Mouse (Mus musculus): ENCODE measurements around the gene Cox6a2.
"Not testable (repeated sequence)": the region's sequence is repeated elsewhere in the genome, so short reads cannot be mapped to it uniquely, and the experiment has no call there.

The Cox6a2 gene

DNA sequence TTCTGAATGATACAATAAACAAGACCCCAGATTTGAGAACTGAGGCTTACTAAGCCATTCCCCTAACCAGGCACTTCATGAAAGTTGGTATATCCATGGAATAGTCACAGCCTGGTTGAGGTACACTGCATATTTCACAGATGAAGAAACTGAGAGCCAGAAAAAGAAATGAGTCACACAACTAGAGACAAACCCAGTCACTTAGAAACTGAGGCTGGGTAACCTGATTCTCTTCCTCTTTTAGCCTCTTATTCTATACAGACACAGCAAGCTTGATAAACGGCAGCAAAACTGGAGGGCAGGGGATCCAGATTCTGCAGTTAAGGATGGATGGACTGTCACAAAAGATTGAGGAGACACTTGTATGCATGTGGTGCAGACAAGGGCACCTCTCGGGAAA lies 28.6 kb upstream of the Cox6a2 start:
- no peak for DNase-seq (ENCODE audit: low read depth, low spot score)

DNA sequence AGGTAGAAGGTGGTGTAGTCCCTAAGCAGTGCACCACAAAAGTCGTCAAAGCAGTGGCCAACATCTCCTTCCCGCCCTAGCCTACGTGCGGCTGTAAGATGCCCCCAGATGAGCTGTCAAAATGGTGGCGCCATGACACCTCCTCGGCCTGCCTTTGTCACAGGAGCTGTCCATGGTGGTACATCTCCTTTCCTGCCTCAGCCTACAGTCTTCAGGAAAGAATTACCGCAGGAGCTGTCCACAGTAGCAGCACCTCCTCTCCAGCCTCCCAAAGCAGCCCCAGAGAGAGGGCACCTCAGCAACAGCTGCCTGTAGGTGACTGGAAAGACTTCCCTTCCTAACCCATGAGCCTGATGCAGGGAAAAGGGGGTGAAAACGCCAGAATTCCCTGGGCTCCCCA lies 25.6 kb upstream of the Cox6a2 start:
- peak; percentile 86 for DNase-seq (ENCODE audit: low read depth, low spot score)

DNA sequence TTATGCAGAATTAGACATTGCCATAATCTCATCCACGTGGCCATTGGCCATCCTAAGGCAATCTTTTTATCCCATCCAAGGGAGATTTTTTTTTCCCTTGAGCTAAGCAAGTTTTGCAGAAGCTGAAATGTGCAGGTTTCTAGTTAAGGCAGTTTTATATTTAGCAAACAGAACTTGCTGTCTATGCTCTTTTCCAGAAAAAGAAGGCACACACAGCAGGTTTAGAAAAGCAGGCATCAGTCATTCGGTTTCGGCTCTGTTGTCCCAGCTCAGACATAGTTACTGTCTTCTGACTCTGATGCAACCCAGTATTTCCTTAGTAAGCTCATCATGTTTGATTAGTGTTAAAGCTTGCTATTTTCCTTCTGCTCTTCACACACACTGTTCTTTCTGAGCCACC lies 14.7 kb upstream of the Cox6a2 start:
- no peak for DNase-seq (ENCODE audit: low read depth, low spot score)

DNA sequence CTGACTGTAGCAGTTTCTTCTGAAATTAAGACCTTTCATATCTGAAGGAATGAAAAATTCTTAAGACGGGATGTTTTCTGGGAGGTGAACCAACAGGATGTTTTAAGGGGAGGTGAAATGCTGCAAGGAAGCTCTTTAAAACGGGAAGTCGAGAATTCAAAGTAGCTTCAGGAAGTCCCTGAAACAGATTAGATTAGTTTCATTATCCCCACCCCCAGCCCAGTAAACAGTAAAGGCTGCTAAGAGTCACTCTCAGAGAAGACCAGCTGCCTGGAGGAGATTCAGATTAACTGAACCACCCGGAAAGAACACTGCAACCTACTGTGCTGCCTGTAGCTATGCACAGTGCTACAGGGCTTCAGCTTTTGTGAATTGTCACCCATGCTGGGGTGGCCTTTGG lies 13.8 kb upstream of the Cox6a2 start:
- no peak for DNase-seq (ENCODE audit: low read depth, low spot score)

DNA sequence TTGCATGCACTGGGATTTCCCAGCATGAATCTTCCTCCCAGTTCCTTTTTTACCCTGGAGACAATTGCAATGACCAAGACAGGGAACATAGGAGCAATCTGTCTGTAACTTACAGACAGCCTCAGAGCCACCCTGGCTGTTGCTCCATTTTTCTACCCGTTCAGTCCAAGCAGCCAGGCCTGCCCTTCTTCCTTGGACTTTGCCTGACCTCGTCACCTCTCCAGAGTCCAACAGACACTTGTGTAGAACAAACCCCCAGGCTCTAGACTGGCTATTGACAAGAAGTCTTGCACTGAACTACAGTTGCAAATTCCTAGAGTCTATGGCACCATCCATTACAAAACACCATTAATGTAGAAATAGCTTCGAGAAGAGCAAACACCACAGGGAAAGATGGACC lies 3.6 kb upstream of the Cox6a2 start:
- no peak for DNase-seq (ENCODE audit: low read depth, low spot score)

DNA sequence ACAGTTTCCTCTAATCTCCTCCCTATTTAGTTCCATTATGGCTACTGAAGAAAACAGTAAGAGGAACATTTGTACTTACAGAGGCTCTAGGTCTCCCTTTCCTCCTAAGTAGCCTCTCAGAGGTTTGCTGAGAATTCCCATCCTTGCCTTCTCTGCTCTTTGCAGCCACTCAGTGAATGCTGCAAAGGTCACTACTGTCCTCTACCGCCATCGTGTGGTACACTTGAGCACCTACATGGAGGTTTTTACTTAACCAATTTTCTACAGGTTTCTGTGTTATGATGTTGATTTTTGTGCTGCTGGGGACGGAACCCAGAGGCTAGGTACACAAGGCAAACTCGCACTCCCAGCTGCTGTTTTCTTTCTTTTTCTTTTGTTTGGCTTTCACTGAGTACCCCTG lies 2.0 kb upstream of the Cox6a2 start:
- DNase-seq (ENCODE audit: low read depth, low spot score), result peak; percentile 62

DNA sequence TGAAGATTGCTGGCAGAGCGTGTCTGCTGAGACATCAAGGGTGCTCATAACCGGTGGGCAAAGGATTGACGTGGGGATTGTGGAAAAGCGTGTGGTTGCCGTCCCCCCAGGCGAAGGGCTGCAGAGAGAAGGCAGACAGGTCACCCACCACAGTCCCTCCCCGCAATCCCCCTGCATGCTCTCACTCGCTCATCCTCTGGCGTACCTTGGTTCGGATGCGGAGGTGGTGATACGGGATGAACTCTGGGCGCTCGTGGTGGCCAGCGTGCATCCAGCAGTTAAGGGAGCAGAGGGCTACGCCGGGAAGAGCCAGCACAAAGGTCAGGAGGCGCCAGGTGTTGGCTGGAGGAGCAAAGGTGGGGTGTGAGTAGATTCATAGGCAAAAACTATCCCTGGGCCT lies 492 bp downstream of the Cox6a2 start:
- DNase-seq (ENCODE audit: low read depth, low spot score), result no peak

DNA sequence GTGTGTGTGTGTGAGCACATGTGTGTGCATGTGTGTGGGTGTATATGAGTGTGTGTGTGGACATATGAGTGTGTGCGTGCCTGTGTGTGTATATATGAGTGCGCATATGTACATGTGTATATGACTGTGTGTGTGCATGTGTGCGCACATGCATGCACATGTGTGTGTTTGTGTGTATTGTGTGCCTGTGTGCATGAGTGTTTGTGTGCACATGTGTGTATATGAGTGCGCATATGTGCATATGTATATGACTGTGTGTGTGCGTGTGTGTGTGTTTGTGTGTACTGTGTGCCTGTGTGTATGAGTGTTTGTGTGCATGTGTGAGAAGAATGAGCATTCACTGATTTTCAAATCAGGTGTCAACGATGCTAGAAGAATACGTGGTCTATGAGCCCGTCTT lies 2.0 kb downstream of the Cox6a2 start:
- DNase-seq (ENCODE audit: low read depth, low spot score), result no peak

DNA sequence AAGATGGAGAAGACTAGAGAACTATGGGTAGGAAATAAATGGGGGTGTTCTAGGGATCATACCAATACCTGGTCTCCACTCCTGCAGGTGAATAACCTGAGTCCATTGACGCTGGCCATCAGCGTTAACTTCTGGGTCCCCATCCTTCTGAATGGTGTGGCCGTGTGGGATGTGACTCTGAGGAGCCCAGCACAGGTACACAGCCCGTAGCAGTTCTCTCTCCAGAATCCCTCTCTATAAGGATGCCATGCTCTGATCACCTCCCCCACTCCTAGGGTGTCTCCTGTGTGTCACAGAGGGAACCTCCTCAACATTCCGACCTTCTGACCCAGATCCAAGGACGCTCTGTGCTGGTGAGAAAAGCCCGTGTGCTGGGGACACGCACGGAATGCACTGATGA lies 3.1 kb downstream of the Cox6a2 start:
- DNase-seq (ENCODE audit: low read depth, low spot score), result no peak

DNA sequence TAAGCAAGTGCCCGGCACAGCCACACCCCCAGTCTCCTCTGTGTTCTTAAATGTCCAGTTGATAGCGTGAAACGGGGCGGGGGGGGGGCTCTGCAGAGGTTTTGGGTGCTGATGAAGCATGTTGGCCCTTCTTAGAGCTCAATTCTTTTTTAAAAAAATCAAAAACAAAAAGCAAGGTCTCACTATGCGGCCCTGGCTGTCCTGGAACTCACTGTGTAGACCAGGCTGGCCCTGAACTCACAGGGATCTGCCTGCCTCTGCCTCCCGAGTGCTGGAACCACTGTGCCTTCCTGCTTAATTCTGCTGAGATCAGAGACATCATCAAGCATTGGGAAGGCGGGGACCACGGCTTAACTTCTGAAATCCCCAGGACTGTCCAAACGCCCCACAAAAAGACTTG lies 4.6 kb downstream of the Cox6a2 start:
- no peak for DNase-seq (ENCODE audit: low read depth, low spot score)

DNA sequence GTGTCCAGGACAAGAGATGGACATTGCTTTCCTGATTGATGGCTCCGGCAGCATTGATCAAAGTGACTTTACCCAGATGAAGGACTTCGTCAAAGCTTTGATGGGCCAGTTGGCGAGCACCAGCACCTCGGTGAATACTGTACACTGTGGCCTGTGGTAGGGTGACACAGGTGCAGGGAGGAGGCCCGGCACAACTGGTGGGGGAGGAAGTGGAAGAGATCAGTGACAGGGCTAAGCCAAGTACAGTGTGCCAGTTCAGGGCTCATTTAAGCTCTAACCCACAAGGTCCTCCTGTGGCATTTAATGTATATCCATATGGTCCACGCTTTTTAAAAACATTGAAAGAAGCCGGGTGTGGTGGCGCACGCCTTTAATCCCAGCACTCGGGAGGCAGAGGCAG lies 24.5 kb downstream of the Cox6a2 start:
- no peak for DNase-seq (ENCODE audit: low read depth, low spot score)

DNA sequence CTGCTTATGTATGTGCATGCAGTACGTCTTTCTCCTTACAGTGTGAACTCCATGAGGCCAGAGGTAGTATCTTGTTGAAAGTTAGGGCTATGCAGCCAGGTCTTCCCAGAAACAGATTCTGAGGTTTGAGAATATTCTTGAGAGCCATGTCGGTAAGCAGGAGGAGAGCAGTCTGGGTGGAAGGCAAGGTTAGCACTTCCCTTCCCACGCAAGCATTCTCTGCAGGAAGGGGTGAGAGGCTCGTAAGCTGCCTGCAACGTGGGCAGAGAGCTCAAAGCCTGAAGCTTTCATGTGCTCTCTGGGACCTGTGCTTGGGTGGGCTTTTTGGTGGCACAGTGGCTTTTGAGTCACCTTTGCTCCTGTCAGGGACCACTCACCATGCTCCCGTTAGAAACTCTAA lies 25.6 kb downstream of the Cox6a2 start:
- DNase-seq (ENCODE audit: low read depth, low spot score), result no peak

DNA sequence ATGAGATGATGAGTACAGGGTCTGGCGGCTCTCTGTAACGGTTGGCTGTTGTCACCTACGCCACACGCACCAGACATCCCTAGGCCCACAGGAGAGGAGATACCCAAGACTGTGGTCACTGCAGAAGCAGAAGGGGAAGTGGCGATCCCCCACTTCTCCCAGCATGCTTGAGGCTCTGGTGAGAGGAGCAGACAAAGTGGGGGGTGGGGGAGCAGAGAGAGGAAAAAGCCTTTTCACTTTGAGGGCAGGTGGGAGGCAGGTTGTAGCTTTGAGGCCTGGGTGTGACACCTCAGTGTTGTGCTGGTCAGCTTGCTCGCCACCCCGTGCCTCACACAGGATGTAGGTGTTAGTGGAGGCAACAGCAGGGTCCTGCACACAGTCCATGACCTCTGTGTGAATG lies 26.1 kb downstream of the Cox6a2 start:
- DNase-seq (ENCODE audit: low read depth, low spot score), result no peak

DNA sequence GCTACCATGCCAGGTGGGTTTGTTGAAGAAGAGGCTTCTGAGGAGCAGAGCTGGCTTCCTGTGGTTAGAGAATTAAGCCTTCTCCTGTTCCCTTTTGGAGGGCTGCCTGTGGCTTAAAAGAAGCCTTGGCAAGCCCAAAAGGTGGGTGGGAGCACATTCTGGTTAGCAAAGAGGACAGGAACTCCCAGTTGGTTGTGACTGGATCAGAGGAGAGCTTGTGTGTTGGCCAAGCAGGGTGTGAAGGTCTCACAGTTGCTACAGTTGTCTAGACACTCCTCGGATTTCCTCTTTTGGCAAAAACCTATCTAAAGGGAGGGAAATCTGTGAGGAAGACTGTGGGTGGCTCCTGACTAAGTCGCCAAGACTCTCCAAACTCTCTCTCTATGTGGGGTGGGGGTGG lies 27.8 kb downstream of the Cox6a2 start:
- no peak for DNase-seq (ENCODE audit: low read depth, low spot score)

DNA sequence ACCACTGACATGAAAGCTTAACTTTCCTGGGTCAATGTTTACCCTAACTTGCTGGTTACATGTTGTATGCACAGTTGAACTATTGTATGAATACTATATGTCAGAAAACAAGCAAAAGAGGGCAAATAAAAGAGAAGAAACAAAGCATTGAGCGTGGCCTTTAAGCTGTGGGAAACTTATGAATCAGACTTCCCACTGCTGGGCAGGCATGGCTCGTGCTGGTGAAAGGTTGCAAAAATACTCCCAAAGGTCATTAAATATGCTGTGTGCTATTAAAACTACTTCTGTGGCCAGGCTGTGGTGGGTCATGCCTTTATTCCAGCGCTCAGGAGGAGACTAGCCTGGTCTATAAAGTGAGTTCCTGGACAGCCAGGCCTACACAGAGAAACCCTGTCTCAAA lies 36.2 kb downstream of the Cox6a2 start:
- no peak for DNase-seq (ENCODE audit: low read depth, low spot score)

DNA sequence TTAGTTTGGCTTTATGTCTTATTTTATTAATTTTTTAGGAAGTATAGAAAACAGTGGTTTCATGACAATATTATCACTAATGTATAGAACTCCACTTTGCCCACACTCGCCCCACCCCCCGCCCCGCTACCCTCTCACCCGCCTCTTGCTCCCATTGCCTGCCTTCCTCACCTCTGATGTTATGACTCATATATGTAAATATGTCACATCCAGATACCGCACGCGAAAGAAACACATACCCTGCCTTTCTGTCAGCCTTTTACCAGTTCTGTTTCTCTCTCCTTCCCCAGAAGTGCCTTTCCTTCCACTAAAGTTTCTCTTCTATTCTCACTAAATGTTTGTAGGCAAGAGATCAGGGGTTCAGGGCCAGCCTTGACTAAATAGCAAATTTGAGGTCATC lies 39.8 kb downstream of the Cox6a2 start:
- DNase-seq (ENCODE audit: low read depth, low spot score), result no peak

DNA sequence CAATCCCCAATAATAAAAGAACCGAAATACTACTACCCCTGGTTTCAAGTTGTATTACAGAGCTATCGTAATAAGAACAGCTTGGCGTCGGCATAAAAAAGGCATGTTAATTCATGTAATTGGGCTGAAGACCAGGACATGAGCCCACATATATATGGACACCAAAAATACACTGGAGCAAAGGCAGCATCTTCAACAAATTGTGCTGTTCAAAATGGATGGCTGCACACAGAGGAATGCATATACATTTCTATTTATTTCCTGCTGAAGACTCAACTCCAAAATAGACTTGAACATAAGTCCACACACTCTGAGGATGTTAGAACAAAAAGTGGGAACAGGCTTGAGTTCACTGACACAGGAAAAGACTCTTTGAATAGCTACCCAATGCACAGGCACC lies 42.2 kb downstream of the Cox6a2 start:
- DNase-seq (ENCODE audit: low read depth, low spot score), result no peak

DNA sequence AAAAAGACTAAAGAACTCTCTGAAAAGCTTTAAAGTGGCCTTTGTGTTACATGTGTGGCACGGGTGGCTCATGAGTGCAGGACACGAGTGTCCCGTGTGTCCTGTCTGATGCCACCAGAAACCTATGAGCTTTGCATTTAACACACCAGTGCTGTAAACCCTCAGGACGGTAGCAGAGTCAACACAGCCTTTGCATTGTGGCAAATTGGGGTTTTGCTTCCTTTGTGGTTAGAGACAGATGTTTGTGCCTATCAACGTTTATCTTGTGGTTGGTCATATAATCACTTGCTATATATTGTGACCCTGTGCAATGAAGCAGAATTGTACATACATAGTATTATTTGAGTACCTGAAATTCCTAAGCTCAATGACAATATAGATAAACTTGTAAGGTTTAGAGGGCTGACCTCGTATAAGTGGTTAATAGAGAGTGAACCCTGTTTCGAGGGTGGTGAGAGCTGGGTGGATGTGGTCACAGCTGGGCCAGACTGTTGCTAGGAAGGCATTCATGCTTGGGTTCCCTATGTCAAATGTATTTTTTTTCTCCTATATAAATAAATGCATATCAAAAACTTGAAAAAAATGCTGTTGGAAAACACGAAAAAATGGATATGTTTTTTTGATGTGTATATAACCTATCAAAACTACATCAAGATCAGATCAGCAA lies 47.4 kb downstream of the Cox6a2 start:
- not testable (repeated sequence) for DNase-seq (ENCODE audit: low read depth, low spot score)
